ENCODE assay signal across 26 mouse cellular contexts in genomic region chr2:103200313-103200712, GRCm38 (mm10).
"Had no signal": no experiment of that assay in that cellular context is flagged by ENCODE, and none has a peak within 500 bp of the region (broad histone marks: within the 10 kb centered on the region; RNA-seq: fewer than 3 reads in every experiment).

No protein-coding gene starts in this region.

- H3K27me3 ChIP-seq: heart, embryonic 12.5 days; hindbrain, embryonic 13.5 days; hindbrain, embryonic 15.5 days; intestine, embryonic 15.5 days; limb, embryonic 13.5 days; limb, embryonic 15.5 days; liver, embryonic 12.5 days had no signal

- H3K9ac ChIP-seq: heart, embryonic 12.5 days; hindbrain, embryonic 13.5 days; hindbrain, embryonic 15.5 days; intestine, embryonic 15.5 days; limb, embryonic 13.5 days; limb, embryonic 15.5 days; liver, embryonic 12.5 days; liver, embryonic 14.5 days had no signal

- H3K9me3 ChIP-seq: heart, embryonic 12.5 days; hindbrain, embryonic 10.5 days; hindbrain, embryonic 13.5 days; hindbrain, embryonic 15.5 days; intestine, embryonic 15.5 days; limb, embryonic 13.5 days; limb, embryonic 15.5 days; liver, embryonic 12.5 days had no signal

- H3K4me1 ChIP-seq: hindbrain, embryonic 10.5 days; hindbrain, embryonic 13.5 days; hindbrain, embryonic 15.5 days; intestine, embryonic 15.5 days; limb, embryonic 13.5 days; limb, embryonic 15.5 days; liver, embryonic 12.5 days had no signal

- DNase-seq: gastrocnemius, adult 2 months; gastrocnemius, postnatal 10 days; gastrocnemius, postnatal 25 days; heart, adult 2 months; heart, postnatal 10 days; heart, postnatal 4 days; kidney, adult 18-20 months; kidney, adult 8-10 months; kidney, postnatal 10 days; kidney, postnatal 25 days; kidney, postnatal 4 days; layer of hippocampus, adult 9-11 months; layer of hippocampus, postnatal 36 days; left cerebral cortex, postnatal 4 days had no signal

- ATAC-seq: inflammation-experienced regulatory T-cells, adult 6 months; intestine, embryonic 15.5 days; intestine, postnatal 0 days; liver, embryonic 12.5 days had no signal

- H3K4me2 ChIP-seq: heart, embryonic 12.5 days; hindbrain, embryonic 13.5 days; hindbrain, embryonic 15.5 days; intestine, embryonic 15.5 days; limb, embryonic 13.5 days; limb, embryonic 15.5 days; liver, embryonic 12.5 days had no signal

- H3K27ac ChIP-seq: gastrocnemius, adult 2 months; heart, adult 2 months; hindbrain, embryonic 10.5 days; hindbrain, embryonic 13.5 days; hindbrain, embryonic 15.5 days; intestine, embryonic 15.5 days; layer of hippocampus, adult 2 months; limb, embryonic 13.5 days; limb, embryonic 15.5 days; liver, embryonic 12.5 days; liver, embryonic 14.5 days had no signal

- H3K4me3 ChIP-seq: gastrocnemius, adult 2 months; heart, adult 2 months; heart, embryonic 12.5 days; hindbrain, embryonic 10.5 days; hindbrain, embryonic 13.5 days; hindbrain, embryonic 15.5 days; intestine, embryonic 15.5 days; layer of hippocampus, adult 2 months; limb, embryonic 13.5 days; limb, embryonic 15.5 days; liver, embryonic 12.5 days had no signal

- H3K36me3 ChIP-seq: heart, embryonic 12.5 days; hindbrain, embryonic 10.5 days; hindbrain, embryonic 13.5 days; hindbrain, embryonic 15.5 days; intestine, embryonic 15.5 days; limb, embryonic 13.5 days; limb, embryonic 15.5 days; liver, embryonic 12.5 days had no signal
